Mouse (Mus musculus): ENCODE data around the gene Hs6st2. TPM values are rescaled to one million over a fixed set of nuclear protein-coding genes. Genes with fewer than 3 reads are reported as not detected.

The Hs6st2 gene
- total RNA-seq, 2 experiments from 2014 or later, result 9.7 to 10.3 TPM

DNA sequence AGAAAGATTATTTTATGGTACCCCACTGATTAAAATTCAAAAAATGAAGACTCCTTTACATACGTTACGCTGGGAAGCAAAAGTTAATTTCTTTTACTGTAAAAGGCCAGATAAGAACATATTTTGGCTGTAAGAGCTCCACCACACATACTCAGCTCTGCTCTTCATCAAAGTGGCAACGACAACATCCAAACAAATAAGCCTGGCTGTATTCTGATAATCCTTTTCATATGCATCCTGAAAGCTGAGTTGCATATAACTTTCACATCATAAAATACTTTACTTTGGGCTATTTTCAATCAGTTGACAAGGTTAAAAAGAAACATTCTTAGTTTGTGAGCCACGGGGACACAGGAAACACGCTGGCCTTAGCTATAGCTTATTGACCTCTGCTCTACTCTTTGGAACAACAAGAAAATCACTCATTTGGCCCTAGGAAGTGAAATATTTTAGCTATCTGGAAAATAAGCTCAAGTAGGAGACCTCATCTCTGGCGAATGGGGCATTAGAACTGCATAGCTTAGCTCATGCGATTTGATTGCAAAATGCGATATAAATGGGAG lies 91.1 kb downstream of the Hs6st2 start:
- no peak for DNase-seq (ENCODE audit: low spot score in 2 of 2)

DNA sequence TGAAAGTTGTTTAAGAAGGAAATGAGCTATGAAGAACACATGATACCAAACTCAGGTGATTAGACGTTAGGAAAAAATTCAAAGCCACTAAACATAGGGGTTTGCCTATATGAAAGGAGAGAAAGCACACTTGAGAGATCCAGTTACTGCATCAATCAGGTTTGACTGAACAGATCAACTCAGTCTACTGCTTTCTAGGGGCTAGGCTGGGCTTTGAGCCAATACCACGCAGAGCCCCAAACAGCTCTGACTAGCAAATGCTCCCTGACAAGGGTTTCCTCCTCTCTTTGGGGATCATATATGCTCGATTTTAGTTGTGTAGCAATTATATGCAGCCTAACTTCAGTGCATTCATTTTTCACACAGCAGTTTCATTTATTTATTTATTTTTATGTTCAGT lies 96.2 kb downstream of the Hs6st2 start:
- DNase-seq (ENCODE audit: low spot score in 2 of 2), result no peak

DNA sequence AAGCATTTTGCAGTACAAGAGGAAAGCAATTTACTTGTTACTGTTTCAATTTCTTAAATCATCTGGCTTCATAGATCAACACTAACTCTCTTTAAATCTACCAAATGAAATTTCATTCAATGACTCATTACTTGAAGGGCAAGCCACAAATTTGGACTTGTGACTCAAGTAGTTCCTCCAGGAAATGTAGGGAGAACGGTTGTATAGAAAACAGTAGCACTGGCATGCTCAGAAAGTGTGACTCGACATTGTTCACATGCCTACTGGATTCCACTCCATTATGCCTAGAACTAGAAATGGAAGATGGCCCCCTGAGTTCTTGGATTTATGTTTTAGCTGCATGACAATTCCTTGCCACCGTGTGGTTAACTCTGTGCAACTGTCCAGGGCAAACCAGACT lies 100.0 kb downstream of the Hs6st2 start:
- DNase-seq (ENCODE audit: low spot score in 2 of 2), result no peak

DNA sequence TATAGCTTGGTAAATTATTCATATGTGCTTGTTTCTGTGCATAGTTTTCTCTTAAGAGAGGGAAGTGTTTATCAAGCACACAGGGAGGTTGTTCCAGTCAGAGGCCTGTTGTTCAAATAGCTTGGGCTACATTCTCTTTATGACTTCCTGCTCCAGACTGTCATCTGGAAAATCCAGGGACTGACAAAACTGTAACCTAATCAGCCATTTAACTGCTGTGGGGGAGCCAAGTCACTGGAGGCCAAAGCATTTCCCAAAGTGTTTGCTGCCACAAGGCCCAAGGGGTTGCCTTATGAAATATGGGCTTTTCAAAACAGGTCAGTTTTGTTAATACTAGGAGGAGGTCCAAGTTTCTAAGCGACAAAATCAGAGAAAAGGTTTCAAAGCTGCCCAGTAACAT lies 119.8 kb downstream of the Hs6st2 start:
- no peak for DNase-seq (ENCODE audit: low spot score in 2 of 2)

DNA sequence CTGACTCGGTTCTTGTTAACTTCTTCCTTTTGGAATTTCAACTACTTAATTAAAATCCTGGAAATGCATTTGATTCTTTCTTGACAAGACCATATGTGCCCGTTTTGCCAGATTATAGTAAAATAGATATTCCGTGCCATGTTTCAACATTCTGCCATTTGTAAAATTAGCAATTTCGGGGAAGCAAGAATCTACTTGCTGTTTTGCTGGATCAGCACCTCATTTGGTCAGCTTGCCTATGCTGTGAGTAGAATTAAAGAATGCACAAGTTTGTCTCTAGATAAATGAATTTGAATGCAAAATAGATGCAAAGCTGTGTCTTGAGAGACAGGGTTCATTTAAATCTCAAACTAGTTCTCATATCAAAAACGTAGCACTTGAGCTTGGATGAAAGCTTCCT lies 142.0 kb downstream of the Hs6st2 start:
- no peak for DNase-seq (ENCODE audit: low spot score in 2 of 2)

DNA sequence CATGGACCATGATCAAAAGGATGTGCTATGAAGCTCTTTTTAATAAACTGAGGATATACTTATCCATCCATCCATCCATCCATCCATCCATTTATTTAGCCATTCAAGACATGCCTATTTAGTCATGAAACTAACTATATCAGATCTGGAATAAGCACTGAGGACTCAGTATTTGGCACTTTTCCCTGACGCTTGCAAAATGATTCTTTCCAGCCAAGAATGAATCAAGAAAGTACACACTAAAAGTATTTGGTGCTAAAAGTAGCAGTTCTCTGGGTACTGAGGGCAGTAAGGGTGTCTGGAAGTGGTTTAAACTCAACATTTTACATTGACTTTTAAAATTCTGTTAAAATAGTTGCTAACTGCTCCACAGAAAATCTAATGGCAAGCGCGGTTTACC lies 144.6 kb downstream of the Hs6st2 start:
- DNase-seq (ENCODE audit: low spot score in 2 of 2), result no peak

DNA sequence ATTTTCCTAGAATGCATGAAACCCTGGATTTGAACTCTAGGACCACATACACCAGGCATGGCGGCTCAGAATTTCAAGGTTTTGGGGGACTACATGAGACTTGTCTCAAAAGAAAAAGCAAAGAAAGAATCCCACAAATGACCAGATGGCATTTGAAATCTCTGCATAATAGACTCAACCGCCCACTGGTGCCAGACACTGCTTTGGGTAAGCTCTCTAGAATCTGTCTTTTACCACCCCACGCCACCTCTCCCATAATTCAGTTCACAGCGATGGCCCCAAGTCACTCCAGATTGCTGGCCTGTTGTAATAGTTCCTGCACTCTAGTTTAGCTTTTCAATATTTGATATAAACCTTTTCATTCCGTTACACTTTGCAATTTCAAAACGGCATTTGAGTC lies 146.4 kb downstream of the Hs6st2 start:
- no peak for DNase-seq (ENCODE audit: low spot score in 2 of 2)

DNA sequence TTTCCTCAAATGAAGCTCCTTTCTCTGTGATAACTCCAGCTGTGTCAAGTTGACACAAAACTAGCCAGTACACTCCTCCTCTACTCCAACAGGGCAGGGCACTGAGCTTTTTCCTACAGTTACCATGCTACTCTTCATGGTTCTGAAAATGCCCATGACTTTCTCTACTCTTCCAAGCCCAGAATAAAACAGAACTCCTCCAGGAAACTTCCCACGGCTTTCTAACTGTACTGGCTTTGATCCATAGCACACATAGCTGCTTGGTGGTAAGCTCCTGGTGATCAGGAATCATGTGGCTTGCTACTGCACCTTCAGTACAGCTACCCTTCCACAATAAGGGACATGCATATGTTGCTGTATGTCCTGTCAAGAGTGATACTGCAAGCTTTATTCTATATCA lies 150.5 kb downstream of the Hs6st2 start:
- no peak for DNase-seq (ENCODE audit: low spot score in 2 of 2)

DNA sequence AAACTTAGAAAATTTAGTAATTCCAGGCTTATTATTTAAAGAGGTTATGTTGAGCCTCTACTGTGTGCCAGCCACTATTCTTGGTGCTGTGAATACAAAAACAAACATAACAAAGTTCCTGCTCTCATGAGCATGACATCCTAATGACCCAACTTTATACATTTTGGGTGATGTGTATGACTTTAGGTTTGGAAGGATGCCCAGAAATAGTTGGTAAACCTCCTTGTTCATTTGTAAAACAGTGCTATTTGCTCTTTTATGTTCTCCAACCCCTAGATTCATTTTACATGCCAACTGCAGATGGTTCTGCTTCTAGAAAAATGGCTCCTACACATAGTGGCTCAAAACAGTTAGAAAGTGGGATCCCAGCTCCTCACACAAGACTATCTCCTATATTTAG lies 153.1 kb downstream of the Hs6st2 start:
- no peak for DNase-seq (ENCODE audit: low spot score in 2 of 2)

DNA sequence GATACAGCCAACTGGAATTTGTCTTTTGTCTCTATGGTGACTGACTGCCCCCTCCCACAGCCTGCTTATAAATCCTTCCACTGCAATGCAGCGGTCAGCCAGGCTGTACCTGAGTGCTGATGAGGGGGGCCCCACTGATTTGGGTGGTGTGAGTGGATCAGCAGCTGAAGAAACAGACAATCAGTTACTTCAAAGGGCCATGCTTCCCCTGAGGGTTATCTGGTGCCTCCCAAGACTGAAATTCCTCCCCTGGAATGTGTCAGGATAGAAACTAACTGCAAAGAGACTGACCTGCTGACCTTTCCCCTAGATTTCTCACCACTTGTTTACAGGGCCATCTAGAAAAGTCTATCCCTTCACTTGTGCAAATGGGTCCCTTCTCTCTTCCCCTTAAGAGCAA lies 166.8 kb downstream of the Hs6st2 start:
- no peak for DNase-seq (ENCODE audit: low spot score in 2 of 2)

DNA sequence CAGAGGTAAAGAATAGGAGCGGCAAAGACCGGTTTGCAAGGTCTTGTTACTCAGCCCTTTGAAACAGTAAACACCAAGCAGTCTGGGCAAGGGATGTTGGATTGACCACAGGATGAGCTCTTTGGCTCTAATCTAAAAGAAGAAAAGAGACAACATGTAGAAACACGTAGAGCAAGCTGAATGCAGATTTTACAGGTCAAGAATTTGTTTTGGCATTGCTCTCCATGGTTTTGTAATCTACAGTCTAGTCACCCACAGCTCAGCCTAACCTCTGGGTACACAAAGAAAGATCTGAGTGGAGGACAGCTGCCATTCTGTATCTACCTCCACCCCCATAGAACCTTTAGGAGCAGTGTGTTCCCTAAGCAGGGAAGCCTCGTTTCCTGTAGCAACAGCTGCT lies 175.1 kb downstream of the Hs6st2 start:
- no peak for DNase-seq (ENCODE audit: low spot score in 2 of 2)

DNA sequence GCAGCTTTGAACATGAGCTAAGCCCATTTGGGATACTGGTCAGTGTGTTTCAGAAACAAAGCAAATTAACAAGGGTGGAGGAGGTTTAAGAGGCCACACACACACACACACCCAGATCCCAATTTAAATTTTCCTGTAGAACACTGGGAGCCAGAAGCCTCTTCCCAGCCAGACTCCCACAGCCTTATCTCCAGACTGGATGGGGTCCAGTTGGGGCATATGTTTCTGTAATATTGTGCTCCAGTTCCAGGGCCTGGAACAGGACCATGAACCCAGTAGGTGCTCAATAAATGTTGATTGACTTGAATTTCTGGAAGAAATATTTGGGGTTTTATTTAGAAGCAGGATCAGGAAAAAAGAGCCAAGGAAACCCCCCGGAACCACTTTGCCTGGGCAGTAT lies 176.0 kb downstream of the Hs6st2 start:
- DNase-seq (ENCODE audit: low spot score in 2 of 2), result no peak

DNA sequence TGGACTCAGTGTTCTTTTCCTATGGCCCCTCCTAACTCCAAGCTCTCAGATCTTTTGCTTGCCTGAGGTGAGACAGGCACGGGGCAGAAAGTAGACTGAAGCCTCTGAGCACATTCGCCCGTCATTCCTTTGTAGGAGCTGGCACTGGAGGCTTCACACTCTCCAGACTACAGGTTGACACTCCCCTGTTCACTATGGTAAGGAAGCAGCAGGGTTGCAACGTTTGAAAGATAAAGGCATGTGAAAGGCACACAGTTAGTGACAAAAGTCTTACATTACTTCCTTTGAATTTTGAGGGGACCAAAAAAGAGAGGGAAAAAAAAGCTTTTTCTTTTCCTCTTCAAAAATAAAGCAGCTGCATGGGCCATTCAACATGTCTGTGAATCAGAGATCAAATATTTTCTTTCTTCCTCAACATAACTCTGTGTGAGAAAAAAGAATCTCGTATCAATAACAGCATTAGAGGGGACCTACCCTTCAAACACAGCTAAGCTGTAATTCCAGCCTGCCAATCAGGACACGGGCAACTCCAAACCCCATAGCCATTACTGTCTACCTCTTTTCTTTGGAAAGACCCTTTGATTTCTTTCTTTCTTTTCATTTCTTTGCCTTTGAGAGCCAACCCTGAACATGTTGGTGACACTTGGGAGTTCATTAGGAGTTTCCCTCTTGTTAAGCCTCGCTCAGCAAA lies 177.7 kb downstream of the Hs6st2 start:
- no peak for DNase-seq (ENCODE audit: low spot score in 2 of 2)

DNA sequence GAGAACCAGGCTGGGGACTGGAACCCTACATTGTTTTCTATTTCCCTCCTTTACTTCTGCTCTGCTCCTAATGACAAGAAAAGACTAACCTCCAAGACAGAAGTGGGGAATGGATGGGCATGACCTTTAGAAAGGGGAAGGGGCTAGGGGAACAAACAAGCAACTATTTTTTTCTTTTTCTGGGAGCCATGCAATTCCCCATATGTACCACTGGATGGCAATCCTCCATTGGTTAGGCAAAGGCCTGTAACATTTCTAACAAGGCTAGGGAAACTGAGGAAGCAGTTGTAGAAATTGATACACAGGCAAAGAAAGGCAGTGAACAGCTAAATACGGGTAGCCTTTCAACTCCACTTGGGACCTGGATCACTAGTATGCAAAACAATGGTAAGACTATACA lies 183.8 kb downstream of the Hs6st2 start:
- DNase-seq (ENCODE audit: low spot score in 2 of 2), result no peak

DNA sequence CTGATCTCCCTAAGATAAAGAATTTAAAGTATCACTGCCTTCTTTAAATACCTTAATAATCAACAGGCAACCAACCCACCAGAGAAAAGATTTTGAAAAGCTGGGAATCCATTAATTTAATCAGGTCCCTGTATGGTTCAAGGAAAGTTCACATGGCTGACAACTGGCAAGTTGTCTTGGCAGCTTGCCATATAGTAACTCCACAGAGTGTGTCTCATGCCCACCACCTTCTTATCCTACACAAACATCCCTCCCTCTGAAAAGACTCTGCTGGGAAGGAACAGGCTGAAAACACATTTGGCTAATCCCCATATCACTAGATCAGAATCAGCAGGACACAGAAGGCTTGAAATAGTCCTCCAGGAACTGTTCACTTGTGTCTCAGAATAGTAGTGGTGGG lies 193.3 kb downstream of the Hs6st2 start:
- DNase-seq (ENCODE audit: low spot score in 2 of 2), result no peak

DNA sequence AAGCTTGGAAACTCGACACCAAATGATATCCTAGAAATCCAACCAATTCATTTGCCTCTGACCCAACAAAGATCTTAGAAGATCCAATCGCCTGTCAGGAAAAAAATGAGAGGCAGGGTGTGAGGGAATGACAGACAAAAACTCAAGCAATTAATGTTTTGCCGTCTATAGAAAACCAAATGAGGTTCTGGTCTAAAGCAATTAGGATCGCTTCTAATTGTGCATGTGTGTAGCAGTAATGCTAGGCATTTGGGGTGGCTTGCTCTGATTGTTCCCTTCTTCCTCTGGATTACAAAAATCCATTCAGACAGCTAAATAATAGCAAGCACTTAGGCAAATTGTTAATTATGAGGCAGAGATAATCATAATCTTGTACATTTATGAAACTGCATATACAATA lies 212.2 kb downstream of the Hs6st2 start:
- no peak for DNase-seq (ENCODE audit: low spot score in 2 of 2)

DNA sequence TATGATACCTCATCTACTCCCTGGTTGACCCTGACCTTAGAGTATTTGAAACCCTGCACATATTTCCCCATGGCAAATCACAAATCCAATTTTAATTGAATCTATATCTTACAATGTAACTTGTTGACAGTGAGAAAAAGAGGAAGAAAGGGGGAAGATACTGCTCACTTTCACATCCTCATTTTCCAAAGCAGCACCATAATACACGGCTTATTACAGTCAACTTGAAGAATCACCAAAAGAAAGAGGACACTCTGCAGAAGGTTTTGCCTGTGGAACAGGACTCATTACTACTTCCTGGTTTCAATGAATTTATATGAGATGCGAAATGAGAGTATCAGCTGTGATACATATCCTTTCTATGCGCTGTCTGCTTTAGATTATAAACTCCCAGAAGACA lies 220.2 kb downstream of the Hs6st2 start:
- DNase-seq (ENCODE audit: low spot score in 2 of 2), result no peak

DNA sequence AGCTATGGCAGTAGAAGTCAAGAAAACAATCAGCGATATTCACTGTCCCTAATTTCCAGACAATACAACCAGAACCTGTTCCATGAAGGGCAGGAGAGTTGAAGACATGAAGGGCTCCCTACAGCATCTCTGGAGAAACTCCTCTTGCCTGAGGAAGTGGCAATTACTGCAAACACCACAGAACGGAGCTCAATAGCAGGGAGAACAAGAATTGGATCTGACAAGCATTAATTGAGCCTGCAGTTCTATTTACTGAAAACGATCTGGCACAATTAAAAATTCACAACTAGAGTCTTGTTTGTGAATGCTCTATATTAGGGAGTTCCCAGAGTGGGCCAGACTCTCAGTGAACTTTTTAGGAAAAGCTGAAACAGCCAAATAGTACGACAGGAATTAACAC lies 238.3 kb downstream of the Hs6st2 start:
- DNase-seq (ENCODE audit: low spot score in 2 of 2), result no peak

DNA sequence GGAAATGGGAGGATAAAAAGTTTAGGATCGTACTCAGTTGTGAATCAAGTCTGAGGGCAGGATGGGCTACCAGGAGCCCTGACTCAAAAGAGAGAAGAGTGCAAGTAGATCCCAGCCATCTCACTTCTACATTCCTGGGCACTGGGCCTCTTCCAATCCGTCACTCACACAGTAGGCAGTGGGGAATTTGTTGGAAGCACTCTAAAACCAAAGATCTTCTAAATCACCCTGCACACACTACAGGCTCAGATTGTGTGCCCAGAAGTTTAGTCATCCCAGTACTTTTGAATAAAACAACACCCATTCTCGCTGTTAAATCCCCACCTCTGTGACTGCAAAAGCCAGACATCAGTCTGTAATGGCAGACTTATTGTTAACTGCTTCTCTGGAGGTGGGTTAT lies 249.9 kb downstream of the Hs6st2 start:
- DNase-seq (ENCODE audit: low spot score in 2 of 2), result no peak

DNA sequence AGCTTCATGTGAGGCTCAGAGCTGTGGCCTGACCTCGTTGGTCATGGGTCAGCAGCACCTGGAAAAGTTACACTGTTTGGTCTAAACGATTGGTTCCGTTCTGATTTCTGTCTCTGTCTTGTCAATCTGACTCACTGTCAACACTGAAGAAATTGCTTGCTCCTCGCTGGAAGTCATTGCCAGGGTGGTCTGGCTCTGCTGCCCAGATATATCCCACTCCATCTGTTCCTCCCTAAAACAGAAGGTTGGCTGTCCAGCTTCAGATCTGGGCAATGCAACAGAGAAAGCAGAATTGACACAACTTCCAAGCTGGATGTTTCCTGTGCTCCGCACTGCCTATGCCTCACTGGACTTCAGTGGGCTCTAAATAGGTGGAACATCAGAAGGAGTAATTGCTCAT lies 256.6 kb downstream of the Hs6st2 start:
- no peak for DNase-seq (ENCODE audit: low spot score in 2 of 2)

DNA sequence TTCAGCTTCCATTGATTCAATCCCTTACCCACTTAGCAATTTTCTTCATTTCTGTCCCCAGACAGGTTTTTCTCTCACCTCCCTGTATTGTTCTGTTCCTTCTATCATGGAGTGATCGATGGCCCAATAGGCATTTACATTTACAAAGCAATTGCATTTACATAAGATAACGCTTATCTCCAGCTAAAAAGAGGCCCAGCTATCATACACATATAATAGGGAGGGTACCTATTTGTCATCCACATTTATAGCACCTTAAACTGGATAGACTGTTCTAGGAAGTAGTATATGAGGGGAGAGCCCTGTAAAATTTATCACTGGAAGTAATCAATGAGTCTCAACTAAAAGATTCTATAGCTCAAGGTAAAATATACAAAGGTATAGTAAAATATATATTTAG lies 271.4 kb downstream of the Hs6st2 start:
- DNase-seq (ENCODE audit: low spot score in 2 of 2), result no peak

DNA sequence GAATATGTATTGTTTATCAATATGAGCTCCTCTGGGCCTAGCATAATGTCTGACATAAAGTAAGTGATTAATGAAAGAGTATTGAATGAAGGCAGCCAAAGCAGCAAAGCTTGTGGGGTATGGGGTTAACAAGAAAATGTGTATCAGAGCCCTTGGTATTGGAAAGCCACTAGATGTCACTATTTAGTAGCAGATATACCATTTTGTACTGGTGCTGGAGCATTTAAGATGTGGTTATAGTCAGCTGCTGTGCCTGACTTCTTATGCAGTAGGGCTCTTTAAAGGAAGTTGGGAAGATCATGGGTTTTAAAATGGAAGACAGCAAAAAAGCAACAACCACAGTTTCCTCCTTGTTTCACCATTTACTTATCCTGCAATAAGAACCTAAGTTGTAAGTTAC lies 284.2 kb downstream of the Hs6st2 start:
- no peak for DNase-seq (ENCODE audit: low spot score in 2 of 2)

DNA sequence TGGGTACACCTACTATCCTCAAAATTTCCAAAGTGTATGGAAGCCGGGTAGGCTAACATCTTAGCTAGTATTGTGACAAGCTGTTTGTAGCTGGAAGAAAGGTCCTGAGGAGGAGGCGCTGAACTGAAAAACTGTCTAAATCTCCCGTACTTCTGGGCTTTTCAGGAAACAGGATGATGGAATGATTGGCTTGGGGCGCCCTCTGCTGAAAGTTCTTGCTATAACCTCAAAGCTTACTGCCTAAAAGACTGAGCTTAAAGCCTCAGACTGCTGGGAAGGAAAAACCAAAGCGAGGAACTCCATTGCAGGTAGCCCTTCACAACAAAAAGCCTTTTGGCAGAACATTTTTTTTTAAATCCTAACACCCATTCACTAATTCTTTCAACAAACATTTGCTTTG lies 307.0 kb downstream of the Hs6st2 start:
- peak; percentile 10 to 14 for DNase-seq (ENCODE audit: low spot score in 2 of 2)

Data from adrenal gland, postnatal 4 days (tissue).